Mouse (Mus musculus): ENCODE measurements at regions not wholly inside any gene's neighbourhood (a gene's known extent, or its start where the extent isn't known, plus 50 kb on each side); places are given as distances from the start of the nearest gene placed in this dataset.

DNA sequence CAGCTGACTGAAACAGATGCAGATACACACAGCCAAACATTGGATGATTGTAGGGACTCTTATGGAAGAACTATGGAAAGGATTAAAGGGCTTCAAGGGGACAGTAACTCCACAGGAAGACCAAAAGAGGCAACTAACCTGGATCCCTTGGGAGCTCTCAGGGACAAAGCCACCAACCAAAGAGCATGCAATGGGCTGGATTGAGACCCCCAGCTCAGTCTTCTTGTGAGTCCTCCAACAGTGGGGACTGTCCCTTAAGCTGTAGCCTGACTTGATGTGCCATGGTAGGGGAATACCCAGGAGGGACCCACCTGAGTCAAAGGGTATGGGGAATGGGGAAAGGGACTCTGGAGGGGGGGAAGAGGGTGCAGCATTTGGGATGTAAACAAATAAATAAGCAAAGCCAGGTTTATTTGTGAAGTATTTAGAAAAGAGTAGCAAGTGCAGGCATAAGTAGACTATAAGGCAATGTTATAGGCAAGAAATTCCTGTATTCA, 313.8 kb downstream of the Otol1 start:
- DNase-seq (ENCODE audit: low read depth in 2 of 2, low spot score in 2 of 2): no peak

DNA sequence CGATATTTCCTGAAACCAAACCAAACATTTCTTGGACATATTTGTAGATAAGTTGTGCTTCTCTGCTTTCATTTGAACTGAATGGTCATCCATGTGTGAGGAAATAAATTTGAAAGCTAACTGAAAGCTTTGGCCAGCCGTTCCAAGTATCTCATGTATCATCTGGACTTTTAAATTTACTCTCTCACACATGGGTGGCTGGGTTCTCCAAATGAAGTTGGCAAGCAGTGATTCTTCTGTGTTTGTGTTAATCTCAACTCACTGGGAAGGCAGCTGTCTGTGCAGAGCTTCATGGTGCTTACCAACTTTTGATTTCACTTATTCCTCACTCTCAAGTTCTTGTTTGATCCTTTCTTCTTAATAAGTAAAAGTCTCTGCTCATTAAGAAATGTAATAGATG, 317.3 kb downstream of the Otol1 start:
- no peak for DNase-seq (ENCODE audit: low read depth in 2 of 2, low spot score in 2 of 2)
